Mouse (Mus musculus): ENCODE results near the gene Slc22a18. TPM values are rescaled to one million over a fixed set of nuclear protein-coding genes. Genes with fewer than 3 reads are reported as not detected.
"Not testable (repeated sequence)": the region's sequence is repeated elsewhere in the genome, so short reads cannot be mapped to it uniquely, and the experiment has no call there.

The Slc22a18 gene
- polyA plus RNA-seq, 1 experiment from 2014 or later = 1.0 TPM

- not testable (repeated sequence) for H3K9me3 ChIP-seq (ENCODE audit: control insufficient read depth, low read length); H3K27ac ChIP-seq; H3K9ac ChIP-seq; H3K27me3 ChIP-seq (ENCODE audit: control insufficient read depth, insufficient read depth, low read length); ATAC-seq (ENCODE audit: low FRiP score); H3K4me3 ChIP-seq (replicated peaks; ENCODE audit: low read length); H3K4me2 ChIP-seq (replicated peaks); H3K4me1 ChIP-seq (replicated peaks; ENCODE audit: control insufficient read depth, insufficient read depth, low read length); DNase-seq (ENCODE audit: low spot score)
- 96% methylated on average over 6 of the region's 6 CpGs for WGBS
- peaks cover 61% of the 10 kb centered on the region for H3K36me3 ChIP-seq (replicated peaks; ENCODE audit: control insufficient read depth, insufficient read depth)
Measured at GRCm38 (mm10) chr7:143538229-143538628, 64.7 kb downstream of the Slc22a18 start.

- WGBS = 88% methylated on average over 1 of the region's 1 CpGs
- Histone ChIP-seq H3K4me2 (replicated peaks) (no peak overlapping the region), H3K36me3 (replicated peaks; ENCODE audit: control insufficient read depth, insufficient read depth) (peaks cover 57% of the 10 kb centered on the region), H3K9ac (no peak overlapping the region), H3K9me3 (ENCODE audit: control insufficient read depth, low read length) (no peaks in the 10 kb centered on the region), H3K4me1 (replicated peaks; ENCODE audit: control insufficient read depth, insufficient read depth, low read length) (peaks cover 9% of the 10 kb centered on the region; the same call in 1 of the 2 replicates), H3K4me3 (replicated peaks; ENCODE audit: low read length) (no peak overlapping the region), H3K27ac (no peak overlapping the region), H3K27me3 (ENCODE audit: control insufficient read depth, insufficient read depth, low read length) (no peaks in the 10 kb centered on the region)
- DNase-seq (ENCODE audit: low spot score) (no peak), ATAC-seq (ENCODE audit: low FRiP score) (no peak)
Measured at GRCm38 (mm10) chr7:143538671-143539070, 65.1 kb downstream of the Slc22a18 start.

GRCm38 (mm10) chr7:143544368-143544767 lies 70.8 kb downstream of the Slc22a18 start:
- Histone ChIP-seq H3K27ac (no peak overlapping the region), H3K4me2 (replicated peaks) (no peak overlapping the region), H3K9me3 (ENCODE audit: control insufficient read depth, low read length) (no peaks in the 10 kb centered on the region), H3K4me3 (replicated peaks; ENCODE audit: low read length) (no peak overlapping the region), H3K36me3 (replicated peaks; ENCODE audit: control insufficient read depth, insufficient read depth) (peaks cover 7% of the 10 kb centered on the region; the same call in 1 of the 2 replicates), H3K4me1 (replicated peaks; ENCODE audit: control insufficient read depth, insufficient read depth, low read length) (peaks cover 33% of the 10 kb centered on the region), H3K27me3 (ENCODE audit: control insufficient read depth, insufficient read depth, low read length) (no peaks in the 10 kb centered on the region), H3K9ac (no peak overlapping the region)
- WGBS = 97% methylated on average over 2 of the region's 2 CpGs
- ATAC-seq (ENCODE audit: low FRiP score) = no peak
- DNase-seq (ENCODE audit: low spot score) = peak; percentile 54

GRCm38 (mm10) chr7:143546554-143546953 lies 73.0 kb downstream of the Slc22a18 start:
- Histone ChIP-seq H3K4me1 (replicated peaks; ENCODE audit: control insufficient read depth, insufficient read depth, low read length) (peaks cover 33% of the 10 kb centered on the region), H3K9ac (no peak overlapping the region)

GRCm38 (mm10) chr7:143548231-143548961 lies 74.9 kb downstream of the Slc22a18 start:
- H3K9ac ChIP-seq = peak overlapping the region; percentile 90
- peak overlapping the region; percentile 83 for H3K4me2 ChIP-seq (replicated peaks)
- DNase-seq (ENCODE audit: low spot score) (peak; percentile 50), ATAC-seq (ENCODE audit: low FRiP score) (peak; percentile 72)
- H3K27me3 ChIP-seq (ENCODE audit: control insufficient read depth, insufficient read depth, low read length) = no peaks in the 10 kb centered on the region
- H3K9me3 ChIP-seq (ENCODE audit: control insufficient read depth, low read length) = no peaks in the 10 kb centered on the region
- peaks cover 24% of the 10 kb centered on the region for H3K4me1 ChIP-seq (replicated peaks; ENCODE audit: control insufficient read depth, insufficient read depth, low read length)
- H3K27ac ChIP-seq = peak overlapping the region; percentile 87
- under 1% methylated on average over 60 of the region's 63 CpGs for WGBS
- no peaks in the 10 kb centered on the region; the same call in 1 of the 2 replicates for H3K36me3 ChIP-seq (replicated peaks; ENCODE audit: control insufficient read depth, insufficient read depth)
- peak overlapping the region; percentile 90 for H3K4me3 ChIP-seq (replicated peaks; ENCODE audit: low read length)

More at GRCm38 (mm10) chr7:143546554-143546953, 73.0 kb downstream of the Slc22a18 start:
- Histone ChIP-seq H3K9me3 (ENCODE audit: control insufficient read depth, low read length) (no peaks in the 10 kb centered on the region), H3K4me3 (replicated peaks; ENCODE audit: low read length) (no peak overlapping the region), H3K27me3 (ENCODE audit: control insufficient read depth, insufficient read depth, low read length) (no peaks in the 10 kb centered on the region), H3K36me3 (replicated peaks; ENCODE audit: control insufficient read depth, insufficient read depth) (no peaks in the 10 kb centered on the region; the same call in 1 of the 2 replicates), H3K4me2 (replicated peaks) (peak overlapping the region; percentile 83; the same call in 1 of the 2 replicates), H3K27ac (no peak overlapping the region)
- WGBS = 75% methylated on average over 2 of the region's 2 CpGs
- ATAC-seq (ENCODE audit: low FRiP score) (no peak), DNase-seq (ENCODE audit: low spot score) (no peak)

Other genes starting within 250 kb of the Slc22a18 start
- 293 and 336 TPM in 2 replicates for gene Cdkn1c, start 12.7 kb upstream of the Slc22a18 start, polyA plus RNA-seq (2014; fragmentation: Nextera tagmentation; extraction: Ambion mirVana)
- 0.57 and 0.87 TPM in 2 replicates for gene Phlda2, start 29.4 kb downstream of the Slc22a18 start, polyA plus RNA-seq (2014; fragmentation: Nextera tagmentation; extraction: Ambion mirVana)
- gene Nap1l4, start 75.4 kb downstream of the Slc22a18 start, polyA plus RNA-seq (2014; fragmentation: Nextera tagmentation; extraction: Ambion mirVana) = 151 and 170 TPM in 2 replicates
- 62.4 and 70.5 TPM in 2 replicates for gene Cars, start 126.4 kb downstream of the Slc22a18 start, polyA plus RNA-seq (2014; fragmentation: Nextera tagmentation; extraction: Ambion mirVana)
- 0.17 and 0.33 TPM in 2 replicates for gene Tnfrsf26, start 155.0 kb downstream of the Slc22a18 start, polyA plus RNA-seq (2014; fragmentation: Nextera tagmentation; extraction: Ambion mirVana)
- 3.1 and 4.7 TPM in 2 replicates for gene Tnfrsf22, start 175.9 kb downstream of the Slc22a18 start, polyA plus RNA-seq (2014; fragmentation: Nextera tagmentation; extraction: Ambion mirVana)
- gene Tnfrsf23, start 212.1 kb downstream of the Slc22a18 start, polyA plus RNA-seq (2014; fragmentation: Nextera tagmentation; extraction: Ambion mirVana) = 0.64 and 0.80 TPM in 2 replicates

Measured in hindbrain, embryonic 14.5 days (tissue).